Mouse (Mus musculus): Measurements from ENCODE around the gene Atxn7l1. TPM values are rescaled to one million over a fixed set of nuclear protein-coding genes. Genes with fewer than 3 reads are reported as not detected.

Atxn7l1 gene
- polyA plus RNA-seq (2014; fragmentation: Nextera tagmentation; extraction: Ambion mirVana), result 10.1 and 10.6 TPM in 2 replicates

DNA sequence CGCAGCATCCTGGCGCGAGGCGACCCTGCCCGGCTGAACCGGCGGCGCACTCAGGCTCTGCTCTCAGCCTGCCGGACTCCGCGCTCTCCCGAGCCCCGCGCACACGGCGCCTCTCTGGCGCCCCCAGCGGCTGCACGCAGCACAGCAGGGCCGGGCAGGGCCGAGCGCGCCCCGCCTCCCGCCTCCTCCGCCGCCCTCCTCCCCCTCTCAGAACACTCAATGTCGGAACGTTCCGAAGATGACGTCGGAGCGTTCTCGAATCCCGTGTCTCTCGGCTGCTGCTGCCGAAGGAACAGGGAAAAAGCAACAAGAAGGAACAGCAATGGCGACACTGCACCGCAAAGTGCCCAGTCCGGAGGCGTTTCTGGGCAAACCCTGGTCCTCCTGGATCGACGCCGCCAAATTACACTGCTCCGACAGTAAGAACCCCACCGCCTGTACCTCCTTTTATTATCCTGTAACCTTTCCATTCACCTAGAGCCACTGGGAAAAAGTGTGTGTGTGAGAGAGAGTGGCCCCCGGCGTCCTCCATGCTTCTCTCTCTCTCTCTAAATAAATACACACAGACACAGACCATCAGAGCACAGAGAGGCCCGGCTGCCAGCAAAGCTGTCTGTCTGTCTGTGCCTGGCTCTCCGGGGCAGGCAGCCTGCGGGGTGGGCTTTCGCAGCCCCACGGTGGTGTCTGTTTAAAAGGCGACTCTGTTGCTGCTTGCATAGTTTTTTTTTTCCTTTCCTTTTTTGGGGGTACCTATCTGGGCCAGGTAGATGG lies at the start of gene Atxn7l1:
Gene Atxn7l1, plus strand, starts transcription at position 197 of the 771 bp plus-strand sequence.
- Histone ChIP-seq H3K36me3 (ENCODE audit: control insufficient read depth, insufficient read depth, low read length) (no peaks in the 10 kb centered on the region), H3K4me1 (ENCODE audit: control insufficient read depth in 2 of 2, insufficient read depth in 2 of 2, low read length in 2 of 2) (peaks cover 2 to 12% of the 10 kb centered on the region in 2 experiments; a peak in 2 of 4 replicates), H3K27ac (replicated peaks in 1 of 2; ENCODE audit: control insufficient read depth in 1 of 2, insufficient read depth in 1 of 2, low read depth in 2 of 2, low read length in 2 of 2) (peak within 1 kb of the TSS; percentile 60 to 78), H3K9ac (ENCODE audit: low read length) (peak within 1 kb of the TSS; percentile 85), H3K4me3 (ENCODE audit: control insufficient read depth in 1 of 2, insufficient read depth in 1 of 2, low read depth in 1 of 2, low read length in 2 of 2) (peak within 1 kb of the TSS; percentile 59 to 85), H3K4me2 (ENCODE audit: low read length) (peak within 1 kb of the TSS; percentile 97), H3K9me3 (ENCODE audit: control insufficient read depth, low read length) (no peaks in the 10 kb centered on the region), H3K27me3 (ENCODE audit: control insufficient read depth, insufficient read depth, low read length) (peaks cover 12% of the 10 kb centered on the region)
- WGBS, result under 1% methylated on average over 51 of the region's 54 CpGs
- ATAC-seq (ENCODE audit: insufficient number of reproducible peaks, insufficient read depth, low FRiP score, low read depth), result peak; percentile 87

DNA sequence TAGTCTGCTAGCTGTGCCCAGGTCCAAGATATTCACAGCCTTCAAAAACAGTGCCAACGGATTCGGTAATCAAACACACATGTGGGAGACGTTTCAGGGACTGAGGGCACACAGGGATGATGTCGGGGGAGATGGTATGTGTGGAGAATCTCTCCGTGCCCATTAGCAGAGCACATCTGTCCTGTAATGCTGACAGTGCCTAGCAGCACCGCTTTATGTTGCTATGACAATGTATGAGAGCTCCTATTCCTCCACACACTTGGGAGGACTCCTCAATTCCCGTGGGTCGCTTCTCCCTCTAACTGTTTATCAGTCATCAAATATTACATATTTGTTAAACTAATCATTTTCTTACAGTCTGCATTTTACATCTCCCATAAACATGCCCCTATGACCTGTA lies 45.9 kb upstream of the Atxn7l1 start:
- no peak overlapping the region for H3K4me2 ChIP-seq (ENCODE audit: low read length)
- ATAC-seq (ENCODE audit: insufficient number of reproducible peaks, insufficient read depth, low FRiP score, low read depth), result no peak
- no peaks in the 10 kb centered on the region for H3K36me3 ChIP-seq (ENCODE audit: control insufficient read depth, insufficient read depth, low read length)
- no peak overlapping the region for H3K27ac ChIP-seq (replicated peaks in 1 of 2; ENCODE audit: control insufficient read depth in 1 of 2, insufficient read depth in 1 of 2, low read depth in 2 of 2, low read length in 2 of 2)
- no peak overlapping the region for H3K9ac ChIP-seq (ENCODE audit: low read length)
- H3K4me3 ChIP-seq (ENCODE audit: control insufficient read depth in 1 of 2, insufficient read depth in 1 of 2, low read depth in 1 of 2, low read length in 2 of 2), result no peak overlapping the region
- no peaks in the 10 kb centered on the region for H3K9me3 ChIP-seq (ENCODE audit: control insufficient read depth, low read length)
- peaks cover 0 to 4% of the 10 kb centered on the region in 2 experiments; a peak in 1 of 4 replicates for H3K4me1 ChIP-seq (ENCODE audit: control insufficient read depth in 2 of 2, insufficient read depth in 2 of 2, low read length in 2 of 2)
- no peaks in the 10 kb centered on the region for H3K27me3 ChIP-seq (ENCODE audit: control insufficient read depth, insufficient read depth, low read length)
- WGBS, result 76% methylated on average over 8 of the region's 8 CpGs

DNA sequence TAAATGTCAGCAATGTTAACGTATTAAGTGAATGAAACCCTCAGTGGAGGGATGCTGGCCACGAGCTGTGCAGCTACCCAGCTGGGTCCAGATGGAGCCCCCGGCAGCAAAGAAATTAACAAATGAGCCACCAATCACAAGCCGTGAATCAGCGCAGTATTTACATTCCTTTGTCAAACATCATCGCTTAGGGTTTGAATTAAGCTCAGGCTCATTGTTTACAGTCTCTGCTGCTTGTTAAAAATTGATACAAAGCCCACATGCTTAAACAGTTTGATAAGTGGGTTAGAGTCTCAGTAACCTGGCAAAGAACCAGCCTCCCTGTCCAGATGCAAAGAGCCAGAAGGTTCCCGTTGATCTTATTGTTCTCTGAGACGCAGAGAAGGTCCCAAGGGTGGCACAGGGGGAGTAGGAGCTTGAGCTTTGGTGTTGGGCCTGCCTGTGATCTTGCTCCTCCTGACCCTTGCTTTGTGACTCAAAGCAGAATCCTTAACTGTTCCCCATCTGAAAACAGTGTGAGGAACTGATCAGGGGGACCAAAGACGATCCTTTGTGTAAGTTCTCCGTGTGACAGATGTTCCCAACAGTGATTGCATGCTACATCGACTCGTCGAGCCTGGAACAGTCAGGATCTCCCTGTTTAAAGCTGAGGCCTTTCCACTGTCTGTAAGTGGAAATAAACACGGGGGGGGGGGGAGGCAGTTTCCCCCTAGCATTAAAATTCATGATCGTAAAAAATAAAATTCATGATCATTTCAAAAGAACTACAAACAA lies 45.0 kb upstream of the Atxn7l1 start:
- ATAC-seq (ENCODE audit: insufficient number of reproducible peaks, insufficient read depth, low FRiP score, low read depth), result no peak
- Histone ChIP-seq H3K4me1 (ENCODE audit: control insufficient read depth in 2 of 2, insufficient read depth in 2 of 2, low read length in 2 of 2) (peaks cover 0 to 4% of the 10 kb centered on the region in 2 experiments; a peak in 1 of 4 replicates), H3K27me3 (ENCODE audit: control insufficient read depth, insufficient read depth, low read length) (no peaks in the 10 kb centered on the region), H3K9ac (ENCODE audit: low read length) (no peak overlapping the region), H3K27ac (replicated peaks in 1 of 2; ENCODE audit: control insufficient read depth in 1 of 2, insufficient read depth in 1 of 2, low read depth in 2 of 2, low read length in 2 of 2) (no peak overlapping the region), H3K4me2 (ENCODE audit: low read length) (no peak overlapping the region), H3K9me3 (ENCODE audit: control insufficient read depth, low read length) (no peaks in the 10 kb centered on the region), H3K36me3 (ENCODE audit: control insufficient read depth, insufficient read depth, low read length) (no peaks in the 10 kb centered on the region), H3K4me3 (ENCODE audit: control insufficient read depth in 1 of 2, insufficient read depth in 1 of 2, low read depth in 1 of 2, low read length in 2 of 2) (no peak overlapping the region)
- 65% methylated on average over 15 of the region's 15 CpGs for WGBS

GRCm38 (mm10) chr12:33105724-33106123 lies 41.8 kb upstream of the Atxn7l1 start:
- no peaks in the 10 kb centered on the region for H3K27me3 ChIP-seq (ENCODE audit: control insufficient read depth, insufficient read depth, low read length)
- no peak overlapping the region for H3K27ac ChIP-seq (replicated peaks in 1 of 2; ENCODE audit: control insufficient read depth in 1 of 2, insufficient read depth in 1 of 2, low read depth in 2 of 2, low read length in 2 of 2)
- no peak overlapping the region for H3K4me3 ChIP-seq (ENCODE audit: control insufficient read depth in 1 of 2, insufficient read depth in 1 of 2, low read depth in 1 of 2, low read length in 2 of 2)
- ATAC-seq (ENCODE audit: insufficient number of reproducible peaks, insufficient read depth, low FRiP score, low read depth), result no peak
- no peaks in the 10 kb centered on the region for H3K9me3 ChIP-seq (ENCODE audit: control insufficient read depth, low read length)
- H3K36me3 ChIP-seq (ENCODE audit: control insufficient read depth, insufficient read depth, low read length), result no peaks in the 10 kb centered on the region
- H3K4me2 ChIP-seq (ENCODE audit: low read length), result no peak overlapping the region
- WGBS, result 36% methylated on average over 4 of the region's 4 CpGs
- peaks cover 5 to 9% of the 10 kb centered on the region in 2 experiments; a peak in 3 of 4 replicates for H3K4me1 ChIP-seq (ENCODE audit: control insufficient read depth in 2 of 2, insufficient read depth in 2 of 2, low read length in 2 of 2)
- H3K9ac ChIP-seq (ENCODE audit: low read length), result no peak overlapping the region

DNA sequence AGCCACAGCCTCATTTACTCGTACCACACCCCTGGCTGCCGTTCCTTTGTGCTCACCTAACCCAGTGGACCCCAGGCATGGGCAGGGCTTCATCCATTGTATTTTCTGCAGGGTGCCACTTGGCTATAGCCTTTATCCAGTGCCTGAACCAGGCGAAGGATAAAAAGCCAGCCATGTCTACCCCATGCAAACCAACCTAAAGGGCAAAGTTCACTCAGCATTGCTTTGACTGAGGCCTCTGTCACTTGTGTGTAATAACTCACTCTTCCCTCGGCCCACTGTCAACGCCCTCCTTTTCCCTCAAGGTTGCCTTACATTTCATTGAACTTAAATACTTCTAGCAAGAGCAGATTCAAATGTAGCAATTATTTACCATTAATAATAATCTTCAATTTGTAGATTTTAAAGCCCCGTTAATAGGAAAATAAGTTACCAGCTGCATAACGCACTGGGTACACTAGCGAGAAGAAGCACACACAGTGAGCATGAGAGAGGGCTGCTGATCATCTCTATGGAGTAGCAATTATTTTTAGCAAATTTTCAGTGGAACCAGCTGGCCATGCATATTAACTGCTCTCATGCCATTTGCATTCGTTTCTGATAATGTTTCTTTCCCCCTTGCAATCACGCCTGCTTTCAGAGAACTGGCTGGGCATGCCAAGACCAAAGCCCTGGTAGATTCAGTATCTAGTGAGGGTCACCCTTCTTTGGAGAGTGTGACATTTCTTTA lies 40.9 kb upstream of the Atxn7l1 start:
- no peak for ATAC-seq (ENCODE audit: insufficient number of reproducible peaks, insufficient read depth, low FRiP score, low read depth)
- WGBS, result 85% methylated on average over 10 of the region's 10 CpGs
- H3K4me1 ChIP-seq (ENCODE audit: control insufficient read depth in 2 of 2, insufficient read depth in 2 of 2, low read length in 2 of 2), result peaks cover 13 to 15% of the 10 kb centered on the region in 2 experiments; a peak in 3 of 4 replicates
- H3K9me3 ChIP-seq (ENCODE audit: control insufficient read depth, low read length), result no peaks in the 10 kb centered on the region
- no peak overlapping the region for H3K4me2 ChIP-seq (ENCODE audit: low read length)
- H3K36me3 ChIP-seq (ENCODE audit: control insufficient read depth, insufficient read depth, low read length), result no peaks in the 10 kb centered on the region
- H3K9ac ChIP-seq (ENCODE audit: low read length), result no peak overlapping the region
- no peak overlapping the region for H3K4me3 ChIP-seq (ENCODE audit: control insufficient read depth in 1 of 2, insufficient read depth in 1 of 2, low read depth in 1 of 2, low read length in 2 of 2)
- H3K27ac ChIP-seq (replicated peaks in 1 of 2; ENCODE audit: control insufficient read depth in 1 of 2, insufficient read depth in 1 of 2, low read depth in 2 of 2, low read length in 2 of 2), result no peak overlapping the region
- no peaks in the 10 kb centered on the region for H3K27me3 ChIP-seq (ENCODE audit: control insufficient read depth, insufficient read depth, low read length)

GRCm38 (mm10) chr12:33109531-33109930 lies 38.0 kb upstream of the Atxn7l1 start:
- Histone ChIP-seq H3K9ac (ENCODE audit: low read length) (no peak overlapping the region), H3K4me2 (ENCODE audit: low read length) (no peak overlapping the region), H3K27ac (replicated peaks in 1 of 2; ENCODE audit: control insufficient read depth in 1 of 2, insufficient read depth in 1 of 2, low read depth in 2 of 2, low read length in 2 of 2) (no peak overlapping the region), H3K36me3 (ENCODE audit: control insufficient read depth, insufficient read depth, low read length) (no peaks in the 10 kb centered on the region), H3K9me3 (ENCODE audit: control insufficient read depth, low read length) (no peaks in the 10 kb centered on the region), H3K27me3 (ENCODE audit: control insufficient read depth, insufficient read depth, low read length) (no peaks in the 10 kb centered on the region), H3K4me3 (ENCODE audit: control insufficient read depth in 1 of 2, insufficient read depth in 1 of 2, low read depth in 1 of 2, low read length in 2 of 2) (no peak overlapping the region), H3K4me1 (ENCODE audit: control insufficient read depth in 2 of 2, insufficient read depth in 2 of 2, low read length in 2 of 2) (peaks cover 16 to 17% of the 10 kb centered on the region in 2 experiments; a peak in 3 of 4 replicates)
- no peak; the same call in 1 of the 2 replicates for ATAC-seq (ENCODE audit: insufficient number of reproducible peaks, insufficient read depth, low FRiP score, low read depth)

DNA sequence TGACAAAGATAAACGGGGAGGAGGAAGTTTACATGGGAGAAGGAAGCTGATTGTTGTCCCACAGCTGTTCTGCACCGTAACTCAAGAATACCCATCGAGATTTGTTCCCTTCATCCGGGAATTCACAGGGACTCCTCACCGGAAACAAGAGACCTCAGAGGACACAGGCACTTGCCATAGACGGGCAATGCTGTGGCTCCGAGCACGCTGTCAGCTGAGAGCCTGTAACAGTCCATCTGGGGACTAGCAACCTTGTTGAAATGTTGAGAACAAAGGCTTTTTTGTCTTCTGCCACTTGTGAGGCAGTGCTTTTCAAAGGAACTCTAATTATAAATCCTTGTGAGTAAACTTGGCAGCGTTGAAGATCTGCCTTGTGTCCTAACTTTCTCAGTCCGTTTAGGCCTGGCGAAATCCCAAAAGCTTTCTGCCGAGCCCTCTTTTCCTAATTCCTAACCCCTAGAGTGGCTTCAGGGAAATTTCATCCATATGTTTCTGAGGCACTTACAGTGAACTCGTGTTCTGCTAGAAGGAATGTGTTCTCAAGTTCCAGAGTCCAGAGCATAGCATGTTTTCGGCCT lies 36.5 kb upstream of the Atxn7l1 start:
- no peaks in the 10 kb centered on the region for H3K9me3 ChIP-seq (ENCODE audit: control insufficient read depth, low read length)

More for the DNA sequence above, 36.5 kb upstream of the Atxn7l1 start:
- peak overlapping the region; percentile 43 for H3K4me2 ChIP-seq (ENCODE audit: low read length)
- H3K27ac ChIP-seq (replicated peaks in 1 of 2; ENCODE audit: control insufficient read depth in 1 of 2, insufficient read depth in 1 of 2, low read depth in 2 of 2, low read length in 2 of 2), result peak overlapping the region; percentile 50 to 69
- H3K4me1 ChIP-seq (ENCODE audit: control insufficient read depth in 2 of 2, insufficient read depth in 2 of 2, low read length in 2 of 2), result peaks cover 13 to 16% of the 10 kb centered on the region in 2 experiments; a peak in 3 of 4 replicates
- 16% methylated on average over 14 of the region's 14 CpGs for WGBS
- H3K36me3 ChIP-seq (ENCODE audit: control insufficient read depth, insufficient read depth, low read length), result no peaks in the 10 kb centered on the region
- no peaks in the 10 kb centered on the region for H3K27me3 ChIP-seq (ENCODE audit: control insufficient read depth, insufficient read depth, low read length)
- H3K4me3 ChIP-seq (ENCODE audit: control insufficient read depth in 1 of 2, insufficient read depth in 1 of 2, low read depth in 1 of 2, low read length in 2 of 2), result no peak overlapping the region
- ATAC-seq (ENCODE audit: insufficient number of reproducible peaks, insufficient read depth, low FRiP score, low read depth), result no peak
- no peak overlapping the region for H3K9ac ChIP-seq (ENCODE audit: low read length)
